Mouse (Mus musculus): ENCODE results near the gene Trim46.
"Not testable (repeated sequence)": the region's sequence is repeated elsewhere in the genome, so short reads cannot be mapped to it uniquely, and the experiment has no call there.

Gene Trim46

DNA sequence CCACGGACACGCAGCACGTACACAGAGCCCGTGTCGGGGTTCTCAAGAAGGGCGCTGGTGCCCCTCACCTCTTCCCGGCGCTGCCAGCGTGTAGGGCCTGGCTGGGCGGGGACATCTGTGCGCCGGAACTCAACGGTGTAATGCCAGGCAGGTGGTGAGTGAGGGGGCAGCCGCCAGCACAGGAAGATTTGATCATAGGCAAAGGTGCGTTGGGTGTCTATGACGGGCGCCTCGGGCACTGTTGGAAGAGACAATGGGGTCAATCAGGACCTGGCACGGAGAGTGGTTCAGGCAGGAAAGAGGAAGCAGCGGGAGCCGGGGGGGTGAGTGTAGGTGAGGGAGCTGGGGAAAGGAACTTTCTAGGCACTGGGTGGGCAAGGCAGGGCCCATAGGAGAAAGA, 8.4 kb downstream of the Trim46 start:
- DNase-seq (ENCODE audit: inconsistent age in 2 of 2, low spot score in 1 of 2) = peak in 1 of 2 experiments; percentile 6

DNA sequence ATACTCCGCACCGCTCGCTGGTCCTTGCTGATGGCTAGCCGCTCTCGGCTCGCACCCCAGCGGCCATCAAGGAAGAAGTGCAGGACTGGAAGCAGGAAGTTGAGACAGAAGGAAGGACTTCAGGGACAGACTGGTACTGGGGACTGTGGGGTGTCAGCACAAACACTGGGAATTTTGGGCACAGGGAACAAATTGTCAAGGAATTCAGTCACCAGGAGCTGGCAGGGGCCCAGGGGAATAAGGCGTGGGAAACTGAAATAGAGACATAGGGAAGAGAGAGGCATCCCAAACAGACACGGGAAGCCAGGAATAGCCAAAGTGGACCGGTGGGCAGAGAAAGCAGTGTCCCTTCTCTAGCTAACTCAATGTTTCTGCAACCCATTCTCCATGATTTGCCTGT, 9.6 kb downstream of the Trim46 start:
- no peak for DNase-seq (ENCODE audit: inconsistent age in 2 of 2, low spot score in 1 of 2)

DNA sequence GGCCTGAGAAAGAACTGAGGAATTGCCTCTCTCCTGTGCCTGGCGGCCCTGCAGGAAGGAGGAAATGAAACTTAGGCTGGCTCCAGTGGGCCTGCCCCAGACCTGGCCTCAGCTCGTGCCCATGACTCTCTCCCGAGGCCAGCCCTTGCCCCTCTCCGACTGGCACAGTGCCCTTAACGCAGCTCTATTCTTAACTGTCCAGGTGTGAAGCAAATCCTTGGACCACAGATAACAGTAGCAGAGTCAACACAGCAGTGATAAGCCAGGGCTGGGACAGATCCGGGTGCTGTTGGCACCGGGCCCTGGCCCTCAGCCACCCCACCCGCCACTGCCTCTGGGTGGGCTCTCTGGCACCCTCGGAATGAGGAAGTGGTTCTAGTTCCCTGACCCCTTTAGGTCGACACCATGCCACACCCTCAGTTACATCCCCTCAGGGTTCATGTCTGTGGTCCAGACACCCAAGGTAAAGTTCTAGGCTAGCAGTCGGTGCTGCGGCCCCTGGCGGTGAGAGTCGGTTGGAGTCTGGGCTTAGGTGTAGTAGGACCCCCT, 12.5 kb downstream of the Trim46 start:
- DNase-seq (ENCODE audit: inconsistent age in 2 of 2, low spot score in 1 of 2) = no peak

DNA sequence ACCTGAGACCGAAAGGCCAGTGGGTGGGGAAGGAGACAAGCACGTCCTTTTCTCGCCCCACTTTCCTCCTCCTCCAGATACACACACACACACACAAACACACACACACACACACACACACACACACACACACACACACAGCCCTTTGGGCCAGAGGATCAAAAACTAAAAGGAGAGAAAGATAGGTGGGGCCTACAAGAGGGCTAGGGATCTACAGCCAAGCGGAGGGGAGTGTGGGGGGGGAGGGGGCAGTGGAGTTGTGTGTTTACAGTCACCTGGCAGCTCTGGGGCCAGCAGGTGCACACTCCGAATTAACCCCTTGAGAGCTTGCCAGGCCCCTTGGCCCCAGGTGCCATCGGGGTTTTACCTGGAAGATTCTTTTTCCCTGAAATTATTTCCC, 13.5 kb downstream of the Trim46 start:
- DNase-seq (ENCODE audit: inconsistent age in 2 of 2, low spot score in 1 of 2) = no peak

DNA sequence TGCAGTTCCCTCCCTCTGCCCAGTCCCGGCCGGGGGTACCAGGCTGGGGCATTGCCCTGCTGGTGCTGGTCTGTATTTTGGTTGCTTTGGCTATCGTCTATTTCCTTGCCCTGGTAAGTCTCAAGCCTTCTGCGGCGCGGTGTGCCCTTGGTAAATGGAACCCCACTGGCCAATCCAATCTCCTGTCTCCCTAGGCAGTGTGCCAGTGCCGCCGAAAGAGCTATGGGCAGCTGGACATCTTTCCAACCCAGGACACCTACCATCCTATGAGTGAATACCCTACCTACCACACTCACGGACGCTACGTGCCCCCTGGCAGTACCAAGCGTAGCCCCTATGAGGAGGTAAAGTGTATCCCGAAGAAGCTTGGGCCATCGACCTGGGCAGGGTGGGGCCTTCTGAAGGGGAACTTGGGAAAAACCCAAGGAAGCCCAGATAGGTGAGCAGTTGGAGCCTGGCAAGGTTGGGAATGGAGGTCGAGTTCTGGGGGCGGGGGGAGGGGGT, 14.3 kb downstream of the Trim46 start:
- no peak for DNase-seq (ENCODE audit: inconsistent age in 2 of 2, low spot score in 1 of 2)

DNA sequence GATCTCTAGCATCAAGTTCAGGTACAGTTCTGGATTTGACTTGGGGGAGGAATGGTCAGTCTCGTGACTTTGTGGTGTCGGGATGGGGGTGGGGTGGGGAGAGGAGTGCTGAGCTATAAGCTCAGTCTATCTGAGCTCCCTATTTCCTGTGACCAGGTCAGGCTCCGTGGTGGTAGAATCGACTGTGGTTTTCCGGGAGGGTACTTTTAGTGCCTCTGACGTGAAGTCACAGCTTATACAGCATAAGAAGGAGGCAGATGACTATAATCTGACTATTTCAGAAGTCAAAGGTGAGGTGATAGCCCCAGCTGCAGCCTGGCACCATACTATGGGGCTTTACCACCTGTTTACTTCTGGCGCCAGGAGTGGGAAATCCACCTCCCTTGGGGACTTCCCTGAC, 14.8 kb downstream of the Trim46 start:
- no peak for DNase-seq (ENCODE audit: inconsistent age in 2 of 2, low spot score in 1 of 2)

DNA sequence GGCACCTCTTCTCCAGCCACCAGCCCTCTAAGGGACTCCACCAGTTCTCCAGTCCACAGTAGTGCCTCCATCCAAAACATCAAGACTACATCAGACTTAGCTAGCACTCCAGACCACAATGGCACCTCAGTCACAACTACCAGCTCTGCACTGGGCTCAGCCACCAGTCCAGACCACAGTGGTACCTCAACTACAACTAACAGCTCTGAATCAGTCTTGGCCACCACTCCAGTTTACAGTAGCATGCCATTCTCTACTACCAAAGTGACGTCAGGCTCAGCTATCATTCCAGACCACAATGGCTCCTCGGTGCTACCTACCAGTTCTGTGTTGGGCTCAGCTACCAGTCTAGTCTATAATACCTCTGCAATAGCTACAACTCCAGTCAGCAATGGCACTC, 15.5 kb downstream of the Trim46 start:
- no peak for DNase-seq (ENCODE audit: inconsistent age in 2 of 2, low spot score in 1 of 2)

DNA sequence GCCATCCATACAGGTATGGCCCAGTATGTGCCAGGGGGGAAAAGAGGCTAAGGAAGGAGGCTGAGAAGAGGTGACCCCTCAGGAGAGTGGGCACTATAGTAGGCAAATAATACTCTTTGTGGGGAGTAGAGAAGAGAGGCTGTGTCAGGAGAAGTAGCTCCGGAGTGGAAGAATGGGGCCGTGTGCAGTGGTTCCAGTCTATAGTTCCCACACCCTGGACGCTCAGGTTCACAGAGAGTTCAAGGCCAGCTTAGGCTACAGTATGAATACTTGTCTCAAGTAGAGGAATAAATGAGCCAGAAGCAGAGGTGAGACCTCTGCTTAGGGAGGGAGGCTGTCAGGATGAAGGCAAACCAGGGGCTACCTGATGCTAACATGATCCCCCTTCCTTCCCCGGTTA, 16.8 kb downstream of the Trim46 start:
- no peak for DNase-seq (ENCODE audit: inconsistent age in 2 of 2, low spot score in 1 of 2)

DNA sequence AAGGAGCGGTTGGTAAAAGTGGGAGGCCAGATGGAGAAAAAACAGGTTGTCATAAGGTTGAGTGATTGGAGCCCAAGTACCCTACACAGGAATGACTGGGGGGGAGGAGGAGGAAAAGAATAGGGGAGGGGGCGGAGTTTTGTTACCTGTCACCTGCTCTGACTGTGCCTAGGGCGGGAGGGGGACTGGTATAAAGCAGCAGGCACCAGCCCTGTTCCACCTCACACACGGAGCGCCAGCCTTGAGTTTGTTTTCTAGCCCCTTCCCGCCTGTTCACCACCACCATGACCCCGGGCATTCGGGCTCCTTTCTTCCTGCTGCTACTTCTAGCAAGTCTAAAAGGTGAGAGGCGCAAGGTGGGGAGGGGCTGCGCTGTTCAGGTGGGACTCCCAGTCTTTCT, 17.3 kb downstream of the Trim46 start, which contains the start of gene Muc1:
Gene Muc1, plus strand, starts transcription at position 222 of the 400 bp plus-strand sequence.
- no peak for DNase-seq (ENCODE audit: inconsistent age in 2 of 2, low spot score in 1 of 2)

DNA sequence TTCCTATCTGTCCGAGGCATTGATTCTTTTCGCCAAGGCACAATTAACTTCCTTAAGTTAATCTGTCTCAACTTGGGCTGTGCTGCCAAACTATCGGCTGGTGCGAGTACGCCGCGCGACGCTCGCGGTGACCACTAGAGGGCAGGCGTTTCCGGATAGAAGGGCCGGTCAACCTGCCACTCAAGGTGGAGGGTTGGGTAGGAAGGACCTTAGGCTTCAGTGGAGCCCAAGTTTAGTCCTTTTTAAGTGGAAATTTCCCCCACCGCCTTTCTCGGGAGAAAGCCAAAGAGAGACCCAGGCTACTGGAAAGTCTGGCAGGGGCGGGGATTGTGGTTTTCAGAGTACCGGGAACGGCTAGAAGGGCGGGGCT, 17.9 kb downstream of the Trim46 start:
- peak; percentile 87 to 96 for DNase-seq (ENCODE audit: inconsistent age in 2 of 2, low spot score in 1 of 2)

DNA sequence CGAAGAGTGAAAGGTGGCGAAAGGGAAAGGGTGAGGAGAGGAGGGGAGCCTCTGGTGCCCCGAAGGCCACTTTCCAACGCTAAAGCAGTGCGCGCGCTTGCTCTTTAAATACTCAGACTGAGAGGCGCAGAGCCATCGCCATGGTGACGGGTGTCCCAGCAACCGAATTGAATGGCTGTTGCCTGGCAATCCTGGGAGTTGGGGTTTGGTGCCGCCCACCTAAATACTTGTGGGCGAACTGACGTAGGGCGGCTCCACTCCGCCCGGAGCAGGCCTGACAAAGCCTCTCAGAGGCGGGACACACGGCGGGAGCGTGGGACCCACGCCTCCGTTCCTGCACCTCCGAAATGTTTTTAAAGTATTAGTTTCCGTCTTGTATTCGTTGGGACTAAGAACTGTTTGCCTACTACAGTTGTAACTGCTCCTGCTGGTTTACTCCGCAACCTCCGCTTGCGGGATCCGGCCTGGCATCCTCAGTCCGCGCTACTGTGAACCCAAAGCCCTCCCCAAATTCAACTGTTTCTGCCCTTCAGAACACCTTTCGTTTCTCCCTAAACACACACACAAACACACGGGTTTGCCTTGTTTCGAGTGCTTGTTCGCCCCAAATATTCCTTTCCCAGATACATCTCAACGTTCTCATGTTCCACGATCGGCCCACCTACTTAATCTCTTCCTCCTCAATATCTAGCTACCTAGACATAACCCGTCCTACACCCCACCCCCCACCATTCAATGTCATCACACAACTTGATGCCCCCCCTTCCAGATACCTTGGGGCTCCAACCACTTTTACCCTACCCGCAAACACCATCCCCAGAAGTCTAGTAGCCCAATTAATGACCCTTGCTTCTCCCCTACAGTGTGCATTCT, 18.6 kb downstream of the Trim46 start:
- peak; percentile 90 to 92 for DNase-seq (ENCODE audit: inconsistent age in 2 of 2, low spot score in 1 of 2)

DNA sequence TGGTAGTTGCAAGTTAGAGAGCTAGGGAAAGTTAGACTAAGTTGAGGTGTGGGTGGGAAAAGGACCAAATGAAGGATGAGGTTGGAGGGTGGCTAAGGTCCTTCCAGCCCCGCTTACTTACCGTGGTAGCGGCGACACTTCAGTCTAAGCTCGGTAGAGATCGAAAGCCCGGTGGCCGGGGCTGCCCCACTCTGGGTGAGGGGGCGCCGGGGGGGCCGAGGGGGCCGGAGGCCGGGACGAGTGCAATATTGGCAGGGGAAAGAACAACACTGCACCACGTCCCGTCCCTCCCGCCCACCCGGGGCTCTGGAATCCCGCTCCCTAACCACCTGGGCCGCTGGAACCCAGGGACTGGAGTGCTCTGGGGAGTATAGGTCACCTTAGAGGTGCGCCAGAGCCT, 19.2 kb downstream of the Trim46 start, which contains the start of gene Mtx1:
Gene Mtx1, minus strand, starts transcription at position 189 of the 400 bp plus-strand sequence.
- DNase-seq (ENCODE audit: inconsistent age in 2 of 2, low spot score in 1 of 2) = peak in 1 of 2 experiments; percentile 40

DNA sequence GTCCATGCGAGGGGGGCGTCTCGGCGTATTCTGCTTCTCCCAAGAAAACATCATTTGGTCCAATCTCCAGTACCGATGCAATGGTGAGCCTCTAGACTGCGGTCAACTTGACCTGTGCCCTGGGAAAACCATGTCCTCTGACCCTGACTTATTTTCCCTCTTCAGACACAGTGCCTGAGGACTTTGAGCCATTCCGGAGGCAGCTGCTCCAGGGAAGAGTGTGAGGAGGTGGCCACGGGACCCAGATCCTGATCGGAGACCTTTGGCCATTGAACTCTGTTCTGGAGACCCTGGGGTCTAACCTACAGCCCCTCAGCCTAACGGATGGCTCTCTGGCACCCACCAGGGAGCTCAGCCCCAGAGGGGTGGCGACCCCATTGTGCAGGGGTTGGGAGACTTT, 19.7 kb downstream of the Trim46 start:
- no peak for DNase-seq (ENCODE audit: inconsistent age in 2 of 2, low spot score in 1 of 2)

DNA sequence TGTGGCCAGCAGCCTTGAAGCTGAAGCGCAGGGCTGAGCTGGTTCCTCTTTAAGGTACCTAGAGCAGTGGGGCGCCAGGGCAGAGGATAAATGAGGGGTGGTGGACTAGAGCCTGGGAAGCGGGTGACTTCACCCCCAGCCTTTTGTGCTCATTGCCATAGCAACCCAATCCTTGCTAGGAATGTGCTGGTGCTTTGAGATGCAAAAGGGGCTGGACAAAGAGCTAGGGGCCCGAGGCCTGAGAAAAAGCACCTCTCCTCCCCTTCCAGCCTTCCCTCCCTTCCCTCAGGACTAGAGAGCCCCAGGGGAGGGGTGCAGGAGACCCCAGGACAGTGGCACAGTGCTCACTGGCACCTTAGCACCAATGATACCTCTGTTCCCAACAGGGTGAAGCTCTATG, 20.2 kb downstream of the Trim46 start:
- DNase-seq (ENCODE audit: inconsistent age in 2 of 2, low spot score in 1 of 2) = no peak

DNA sequence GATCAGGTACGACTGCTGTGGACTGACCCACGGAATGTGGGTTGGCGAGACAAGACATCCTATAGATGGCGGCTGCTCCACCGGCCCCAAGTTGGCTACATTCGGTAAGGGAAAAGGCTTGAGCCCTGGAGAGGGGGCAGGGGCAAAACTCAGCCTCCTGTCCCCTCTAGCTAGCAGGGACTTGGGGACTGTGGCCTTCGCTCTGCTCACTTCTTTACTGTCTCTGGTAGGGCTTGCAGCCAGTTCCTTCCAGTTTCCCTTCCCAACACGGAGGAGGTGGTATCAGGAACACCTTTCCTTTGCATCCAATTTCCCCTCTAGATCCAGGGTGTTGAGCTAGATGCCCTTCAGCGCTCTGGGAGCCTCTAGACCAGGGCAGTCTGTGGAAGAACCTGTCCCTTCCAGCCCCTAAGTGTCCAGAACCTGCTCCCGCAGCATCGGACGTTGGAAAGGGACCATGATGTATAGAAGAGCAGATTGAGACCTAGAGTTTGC, 20.7 kb downstream of the Trim46 start:
- no peak for DNase-seq (ENCODE audit: inconsistent age in 2 of 2, low spot score in 1 of 2)

DNA sequence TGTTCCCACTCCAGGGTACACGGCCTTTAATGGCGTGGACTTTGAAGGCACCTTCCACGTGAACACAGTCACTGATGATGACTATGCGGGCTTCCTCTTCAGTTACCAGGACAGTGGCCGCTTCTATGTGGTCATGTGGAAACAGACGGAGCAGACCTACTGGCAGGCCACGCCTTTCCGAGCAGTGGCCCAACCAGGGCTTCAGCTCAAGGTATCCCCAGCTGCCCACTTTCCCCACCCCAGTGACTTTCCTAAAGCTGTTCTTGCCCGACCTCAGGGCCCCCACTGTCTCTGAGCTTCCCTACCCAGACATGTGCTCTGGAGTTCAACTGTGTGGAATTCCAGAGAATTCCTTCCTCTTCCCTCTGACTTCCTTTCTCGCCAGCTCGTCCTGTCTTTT, 21.3 kb downstream of the Trim46 start:
- DNase-seq (ENCODE audit: inconsistent age in 2 of 2, low spot score in 1 of 2) = no peak

DNA sequence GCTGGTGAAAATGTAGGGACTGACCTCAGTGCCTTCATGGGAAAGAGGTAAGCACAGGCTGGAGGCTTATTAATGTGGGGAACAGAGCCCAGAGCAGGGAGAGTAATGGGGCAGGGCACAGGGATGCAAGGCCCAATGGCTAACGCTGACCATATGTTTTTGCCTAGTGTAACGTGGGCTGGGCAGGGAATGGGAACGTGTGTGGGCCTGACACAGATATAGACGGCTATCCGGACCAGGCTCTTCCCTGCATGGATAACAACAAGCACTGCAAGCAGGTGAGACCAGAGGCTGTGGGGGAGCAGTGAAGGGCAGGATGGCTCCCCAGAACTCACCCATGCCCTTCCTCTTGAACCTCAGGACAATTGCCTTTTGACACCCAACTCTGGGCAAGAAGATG, 24.9 kb downstream of the Trim46 start:
- DNase-seq (ENCODE audit: inconsistent age in 2 of 2, low spot score in 1 of 2) = no peak

DNA sequence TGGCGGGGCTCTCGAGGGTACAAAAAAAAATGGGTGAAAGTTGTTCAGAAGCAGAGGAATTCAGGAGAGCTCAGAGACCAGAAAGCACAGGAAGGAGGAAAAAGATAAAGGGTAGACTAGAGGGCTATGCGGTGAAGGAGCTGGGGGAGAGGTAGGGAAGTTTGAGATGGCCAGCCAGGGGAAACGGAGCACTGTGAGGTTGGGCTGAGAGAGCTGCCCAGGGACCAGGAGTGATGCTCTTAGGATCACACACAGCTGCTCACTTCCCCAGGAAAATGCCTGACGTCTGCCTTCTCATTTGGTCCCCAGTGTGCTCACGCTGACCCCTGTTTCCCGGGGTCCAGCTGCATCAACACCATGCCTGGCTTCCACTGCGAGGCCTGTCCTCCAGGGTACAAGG, 26.6 kb downstream of the Trim46 start:
- no peak for DNase-seq (ENCODE audit: inconsistent age in 2 of 2, low spot score in 1 of 2)

DNA sequence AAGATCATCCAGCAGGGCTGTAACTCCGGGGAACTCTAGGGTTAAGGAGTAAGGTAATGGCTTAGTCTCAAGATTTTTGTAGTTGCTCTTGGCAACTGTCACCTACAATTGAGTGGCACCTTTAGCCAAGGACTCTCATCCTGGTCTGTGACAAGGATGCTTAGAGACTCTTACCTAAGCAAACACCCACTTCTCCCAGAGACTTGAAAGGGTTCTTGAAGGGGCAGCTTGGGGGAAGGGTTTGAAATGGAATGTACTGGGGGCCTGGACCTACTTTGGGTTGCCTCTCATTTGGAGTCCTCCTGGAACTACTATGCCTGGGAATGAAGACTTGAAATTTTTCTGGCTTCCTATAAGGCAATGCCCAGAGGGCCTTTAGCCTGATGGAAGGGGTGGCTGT, 27.8 kb downstream of the Trim46 start:
- no peak for DNase-seq (ENCODE audit: inconsistent age in 2 of 2, low spot score in 1 of 2)

DNA sequence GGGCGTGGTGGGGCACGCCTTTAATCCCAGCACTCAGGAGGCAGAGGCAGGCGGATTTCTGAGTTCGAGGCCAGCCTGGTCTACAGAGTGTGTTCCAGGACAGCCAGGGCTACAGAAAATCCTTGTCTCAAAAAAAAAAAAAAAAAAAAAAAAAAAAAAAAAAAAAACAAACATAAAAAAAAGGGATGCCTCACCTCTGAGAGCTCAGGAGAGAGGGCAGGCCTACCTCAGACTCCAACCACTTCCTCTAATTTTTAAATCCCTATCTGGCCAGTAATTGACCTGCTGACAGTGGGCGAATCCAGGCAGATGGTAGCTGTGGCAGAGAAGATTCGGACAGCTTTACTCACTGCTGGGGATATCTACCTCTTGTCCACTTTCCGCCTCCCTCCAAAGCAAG, 29.7 kb downstream of the Trim46 start:
- DNase-seq (ENCODE audit: inconsistent age in 2 of 2, low spot score in 1 of 2) = not testable (repeated sequence)

DNA sequence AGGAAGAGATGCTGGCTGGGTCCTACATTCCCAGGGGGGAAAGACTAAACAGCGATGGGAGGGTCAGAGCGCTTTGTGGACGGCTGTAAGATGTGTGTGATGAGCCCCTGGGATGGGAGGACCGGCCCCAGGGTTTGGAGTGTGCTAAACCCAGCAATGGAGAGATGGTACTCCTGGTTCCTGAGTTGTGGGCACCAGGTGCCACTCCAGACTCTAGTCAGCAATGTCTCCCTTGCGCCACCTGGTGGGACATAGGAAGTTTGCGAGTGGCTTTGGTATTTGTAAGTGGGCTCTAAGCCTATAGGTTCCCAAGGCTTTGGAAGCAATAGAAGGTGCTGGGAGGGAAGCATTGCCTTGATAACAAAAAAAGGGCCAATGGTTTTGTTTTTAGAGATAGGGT, 30.3 kb downstream of the Trim46 start:
- peak; percentile 77 to 93 for DNase-seq (ENCODE audit: inconsistent age in 2 of 2, low spot score in 1 of 2)

DNA sequence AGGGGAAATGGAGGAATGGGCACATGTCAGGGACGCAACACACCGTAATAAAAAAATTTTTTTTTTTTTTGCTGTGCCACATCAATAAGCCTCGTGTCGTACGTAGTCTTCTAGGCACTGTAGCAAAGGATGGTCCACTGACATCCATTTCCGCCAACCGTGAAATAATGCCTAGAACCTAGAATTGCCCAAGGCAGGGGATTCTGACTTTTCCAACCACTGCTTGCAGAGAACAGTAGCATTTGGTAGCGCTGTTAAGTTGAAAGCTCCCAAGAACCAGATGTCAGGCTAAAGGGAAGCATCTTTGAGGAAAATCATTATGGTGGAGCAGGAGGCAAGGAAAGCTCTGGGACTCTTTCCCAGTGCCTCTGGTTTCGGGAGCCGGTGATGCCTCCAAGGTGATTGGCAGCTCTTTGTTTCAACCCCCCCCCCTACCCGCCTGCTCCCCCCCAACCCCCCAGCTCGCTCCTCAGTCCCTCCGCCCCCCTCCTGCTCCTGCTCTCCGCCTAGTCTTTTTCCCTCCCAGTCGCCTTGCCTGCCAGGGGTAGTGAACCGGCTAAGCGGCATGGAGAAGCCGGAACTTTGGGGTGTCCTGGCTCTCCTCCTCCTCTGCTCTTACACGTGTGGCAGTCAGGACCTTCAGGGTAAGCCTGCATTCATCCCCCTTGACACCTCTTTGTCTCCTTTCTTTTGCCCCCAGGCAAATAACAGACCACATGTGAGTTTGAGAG, 31.3 kb downstream of the Trim46 start, which contains the start of gene Thbs3:
Gene Thbs3, plus strand, starts transcription at position 500 of the 731 bp plus-strand sequence.
- no peak for DNase-seq (ENCODE audit: inconsistent age in 2 of 2, low spot score in 1 of 2)
